In genomic region chr9:14365481-14366125, GRCm38 (mm10) we compare ENCODE assay signal across 8 mouse cellular contexts. TPM values are rescaled to one million over a fixed set of nuclear protein-coding genes. Genes with fewer than 3 reads are reported as not detected.
DNase-seq lines count a peak whose midpoint lies in the region; ATAC-seq and TF ChIP-seq lines count a peak whose summit lies in the region.

No protein-coding gene starts in this region.

- H3K36me3 ChIP-seq in forebrain, postnatal 0 days (ENCODE audit: insufficient read depth): no peaks in the 10 kb centered on the region
- no peaks in the 10 kb centered on the region for H3K36me3 ChIP-seq in forebrain, embryonic 10.5 days (replicated peaks)
- peaks cover 5% of the 10 kb centered on the region for H3K36me3 ChIP-seq in heart, embryonic 16.5 days (ENCODE audit: control insufficient read depth, insufficient read depth)
- peaks cover 51% of the 10 kb centered on the region for H3K36me3 ChIP-seq in liver, embryonic 15.5 days (replicated peaks)
- H3K36me3 ChIP-seq in forebrain, embryonic 11.5 days (ENCODE audit: control insufficient read depth, insufficient read depth, low read length): no peaks in the 10 kb centered on the region

- no peaks in the 10 kb centered on the region for H3K27me3 ChIP-seq in forebrain, postnatal 0 days (ENCODE audit: insufficient read depth, low read length)
- H3K27me3 ChIP-seq in forebrain, embryonic 10.5 days (ENCODE audit: poor library complexity, severe bottlenecking): no peaks in the 10 kb centered on the region
- no peaks in the 10 kb centered on the region for H3K27me3 ChIP-seq in heart, embryonic 16.5 days (ENCODE audit: control insufficient read depth, insufficient read depth, low read length)
- no peaks in the 10 kb centered on the region for H3K27me3 ChIP-seq in liver, embryonic 15.5 days
- no peaks in the 10 kb centered on the region for H3K27me3 ChIP-seq in forebrain, embryonic 11.5 days (ENCODE audit: control insufficient read depth, insufficient read depth, low read length)

- no peak for DNase-seq in forebrain, postnatal 0 days
- DNase-seq in forebrain, embryonic 10.5 days (ENCODE audit: extremely low spot score, low spot score): no peak
- peak; percentile 29 for DNase-seq in CD4-positive helper T cell, adult 2 months (ENCODE audit: low read depth, low spot score)
- DNase-seq in testis, postnatal 14 days (ENCODE audit: low spot score): no peak
- no peak for DNase-seq in retina, embryonic 14.5 days (ENCODE audit: low spot score)
- DNase-seq in forebrain, embryonic 11.5 days (ENCODE audit: low spot score): no peak

- H3K4me1 ChIP-seq in forebrain, postnatal 0 days (ENCODE audit: insufficient read depth): no peaks in the 10 kb centered on the region
- no peaks in the 10 kb centered on the region for H3K4me1 ChIP-seq in forebrain, embryonic 10.5 days
- H3K4me1 ChIP-seq in heart, embryonic 16.5 days (ENCODE audit: control insufficient read depth, insufficient read depth, low read length): no peaks in the 10 kb centered on the region
- peaks cover 82% of the 10 kb centered on the region for H3K4me1 ChIP-seq in liver, embryonic 15.5 days (replicated peaks)
- no peaks in the 10 kb centered on the region for H3K4me1 ChIP-seq in forebrain, embryonic 11.5 days (replicated peaks; ENCODE audit: control insufficient read depth, insufficient read depth, low read length)

- H3K9me3 ChIP-seq in forebrain, postnatal 0 days (ENCODE audit: low read length): peaks cover 5% of the 10 kb centered on the region; the same call in 1 of the 2 replicates
- 0 out of 2 replicates have a peak, but pooled peaks cover 4% of the 10 kb centered on the region for H3K9me3 ChIP-seq in forebrain, embryonic 10.5 days
- peaks cover 6% of the 10 kb centered on the region for H3K9me3 ChIP-seq in heart, embryonic 16.5 days (replicated peaks; ENCODE audit: control insufficient read depth, low read length)
- H3K9me3 ChIP-seq in liver, embryonic 15.5 days (replicated peaks): peaks cover 7% of the 10 kb centered on the region
- no peaks in the 10 kb centered on the region for H3K9me3 ChIP-seq in forebrain, embryonic 11.5 days (ENCODE audit: control insufficient read depth, low read length)

- H3K27ac ChIP-seq in forebrain, postnatal 0 days (ENCODE audit: low read depth, low read length): 0 out of 2 replicates have a peak overlapping the region, but pooled peaks have one; percentile 29
- no peak overlapping the region for H3K27ac ChIP-seq in forebrain, embryonic 10.5 days
- H3K27ac ChIP-seq in heart, embryonic 16.5 days (ENCODE audit: low read length): peak overlapping the region; percentile 15; the same call in 1 of the 2 replicates
- peak overlapping the region; percentile 72 for H3K27ac ChIP-seq in liver, embryonic 15.5 days (replicated peaks)
- H3K27ac ChIP-seq in forebrain, embryonic 11.5 days (ENCODE audit: low read depth, low read length): no peak overlapping the region

- no peak for TF ChIP-seq CTCF in forebrain, postnatal 0 days (IDR thresholded peaks at IDR 0.05; ENCODE audit: low read depth)

- WGBS in forebrain, postnatal 0 days: 65% methylated on average over 4 of the region's 4 CpGs
- WGBS in forebrain, embryonic 10.5 days: 67% methylated on average over 4 of the region's 4 CpGs
- WGBS in heart, embryonic 16.5 days: 47% methylated on average over 4 of the region's 4 CpGs
- WGBS in liver, embryonic 15.5 days (ENCODE audit: insufficient replicate concordance): 52% methylated on average over 4 of the region's 4 CpGs
- 63% methylated on average over 4 of the region's 4 CpGs for WGBS in forebrain, embryonic 11.5 days

- no peak overlapping the region for H3K4me2 ChIP-seq in forebrain, postnatal 0 days (ENCODE audit: low read depth)
- H3K4me2 ChIP-seq in heart, embryonic 16.5 days (ENCODE audit: low read depth, low read length): no peak overlapping the region
- peak overlapping the region; percentile 21; the same call in 1 of the 2 replicates for H3K4me2 ChIP-seq in liver, embryonic 15.5 days
- H3K4me2 ChIP-seq in forebrain, embryonic 11.5 days (ENCODE audit: low read depth, low read length, severe bottlenecking): no peak overlapping the region

- no peak overlapping the region for H3K9ac ChIP-seq in forebrain, postnatal 0 days
- no peak overlapping the region for H3K9ac ChIP-seq in heart, embryonic 16.5 days (ENCODE audit: low read length)
- peak overlapping the region; percentile 12 for H3K9ac ChIP-seq in liver, embryonic 15.5 days
- no peak overlapping the region for H3K9ac ChIP-seq in forebrain, embryonic 11.5 days (ENCODE audit: low read length)

- ATAC-seq in forebrain, postnatal 0 days: no peak
- no peak for ATAC-seq in heart, embryonic 16.5 days (replicated peaks; ENCODE audit: extremely low read depth, insufficient read depth, low FRiP score)
- no peak for ATAC-seq in liver, embryonic 15.5 days (ENCODE audit: insufficient read depth)
- ATAC-seq in forebrain, embryonic 11.5 days (replicated peaks; ENCODE audit: low FRiP score): no peak

- H3K4me3 ChIP-seq in forebrain, postnatal 0 days (ENCODE audit: low read depth, low read length): no peak overlapping the region
- H3K4me3 ChIP-seq in forebrain, embryonic 10.5 days: no peak overlapping the region
- no peak overlapping the region for H3K4me3 ChIP-seq in heart, embryonic 16.5 days (ENCODE audit: low read length)
- H3K4me3 ChIP-seq in liver, embryonic 15.5 days (replicated peaks): no peak overlapping the region
- no peak overlapping the region for H3K4me3 ChIP-seq in forebrain, embryonic 11.5 days (ENCODE audit: low read depth, low read length)

RNA-seq across cellular contexts. Expression of gene Endod1, which starts 15.7 kb away (rescaled TPM):
- 35.7 and 38.6 TPM in 2 replicates for total RNA-seq in forebrain, postnatal 0 days (2014; rRNA removed)
- 14.8 and 23.6 TPM in 2 replicates for polyA plus RNA-seq in forebrain, postnatal 0 days (2015; fragmentation: Nextera tagmentation; extraction: Ambion mirVana)
- 5.4 and 5.8 TPM in 2 replicates for polyA plus RNA-seq in forebrain, embryonic 10.5 days (2016; fragmentation: Nextera tagmentation; extraction: Ambion mirVana)
- 7.8 and 9.6 TPM in 2 replicates for polyA plus RNA-seq in heart, embryonic 16.5 days (2015; fragmentation: Nextera tagmentation; extraction: Ambion mirVana)
- 43.3 and 46.5 TPM in 2 replicates for polyA plus RNA-seq in liver, embryonic 15.5 days (2015; fragmentation: Nextera tagmentation; extraction: Ambion mirVana)
- 6.6 and 6.7 TPM in 2 replicates for polyA plus RNA-seq in forebrain, embryonic 11.5 days (2014; fragmentation: Nextera tagmentation; extraction: Ambion mirVana)

Comparison
In these comparisons a context has a peak if more than half of its experiments do, and no peak if none do; other contexts are left out.
1. H3K27ac ChIP-seq: peak in forebrain, postnatal 0 days (single experiment), heart, embryonic 16.5 days (single experiment) and liver, embryonic 15.5 days (single experiment); none in forebrain, embryonic 10.5 days (single experiment) and forebrain, embryonic 11.5 days (single experiment).